Mouse (Mus musculus) cerebellum, adult 2 months (tissue): ENCODE data around the gene Copa.

Experiments used
- CTCF ChIP-seq: fragments of 200-500 bp; IDR thresholded peaks from 2 replicates; pipeline ENCODE4 v1.5.1; 2011; ENCODE audit warnings: low read depth, mild to moderate bottlenecking, control low read depth, low read length, moderate library complexity, borderline replicate concordance; ENCODE audit not compliant: insufficient read depth
- POLR2A ChIP-seq: fragments of 200-500 bp; IDR thresholded peaks from 2 replicates; pipeline ENCODE4 v1.6.1; 2011; ENCODE audit warnings: low read length, control low read depth, borderline replicate concordance; ENCODE audit not compliant: insufficient read depth

DNA sequence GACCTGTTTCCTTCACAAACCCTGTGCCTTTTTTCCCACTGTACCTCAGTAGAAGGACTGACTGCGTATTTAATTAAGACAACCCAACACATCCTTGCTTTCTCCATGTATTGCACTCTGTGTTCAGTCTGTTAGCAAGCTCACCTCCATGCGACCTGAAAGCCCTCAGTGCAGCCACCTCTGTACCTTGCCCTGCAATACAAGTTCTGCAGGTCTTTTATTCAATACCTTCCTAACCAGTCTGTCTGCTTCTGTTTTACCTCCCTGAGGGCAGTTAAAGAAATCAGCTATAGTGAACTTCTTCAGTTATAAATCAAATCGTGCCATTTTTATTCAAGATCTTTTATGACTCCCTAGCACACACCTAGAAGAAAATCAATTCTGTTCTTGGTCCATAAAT, 59.2 kb downstream of the Copa start:
- no peak for TF ChIP-seq CTCF
- TF ChIP-seq POLR2A: no peak
